Mouse (Mus musculus) thymus, postnatal 0 days (tissue): ENCODE data around the gene Enam. TPM values are rescaled to one million over a fixed set of nuclear protein-coding genes. Genes with fewer than 3 reads are reported as not detected.
"Not testable (repeated sequence)": the region's sequence is repeated elsewhere in the genome, so short reads cannot be mapped to it uniquely, and the experiment has no call there.

Source experiments
- DNase-seq: peaks from one replicate; pipeline ENCODE4 v3.0.0-alpha.2; 2015; ENCODE audit warnings: low spot score
- polyA plus RNA-seq: library from polyadenylated mRNA; unstranded; fragments of >200 nt; fragmentation: Nextera tagmentation; extraction: Ambion mirVana; gene quantifications from 2 replicates; pipeline ENCODE4 v1.2.1, GENCODE M21; 2015

The Enam gene
- polyA plus RNA-seq = 0.05 and 0.07 TPM in 2 replicates

GRCm38 (mm10) chr5:88487675-88488074, at the start of gene Enam:
Enam (plus strand) TSS chr5:88487975.
- no peak for DNase-seq

GRCm38 (mm10) chr5:88455691-88456090, 32.1 kb upstream of the Enam start, which contains the start of gene Ambn:
Ambn (plus strand) TSS chr5:88455991.
- DNase-seq = no peak

GRCm38 (mm10) chr5:88467471-88467870, 20.3 kb upstream of the Enam start:
- DNase-seq = no peak

GRCm38 (mm10) chr5:88468807-88469704, 18.7 kb upstream of the Enam start:
- peak; percentile 32 for DNase-seq

- no peak for DNase-seq
These were observed 1.2 kb downstream of the Enam start for GRCm38 (mm10) chr5:88489004-88489403.

GRCm38 (mm10) chr5:88491111-88491510, 3.3 kb downstream of the Enam start:
- DNase-seq = no peak

- peak; percentile 67 for DNase-seq
These were observed 12.0 kb downstream of the Enam start for GRCm38 (mm10) chr5:88499781-88500180.

- no peak for DNase-seq
These were observed 20.8 kb downstream of the Enam start for GRCm38 (mm10) chr5:88508555-88508954.

GRCm38 (mm10) chr5:88508990-88509389, 21.2 kb downstream of the Enam start:
- DNase-seq = no peak

GRCm38 (mm10) chr5:88519232-88519631, 31.5 kb downstream of the Enam start:
- peak; percentile 57 for DNase-seq

- DNase-seq = no peak
These were observed 39.9 kb downstream of the Enam start, which contains the start of gene Jchain for GRCm38 (mm10) chr5:88527657-88528056. Jchain (minus strand) TSS chr5:88527891.

GRCm38 (mm10) chr5:88530908-88531307, 43.1 kb downstream of the Enam start:
- DNase-seq = no peak

GRCm38 (mm10) chr5:88534697-88535096, 46.9 kb downstream of the Enam start:
- peak; percentile 69 for DNase-seq

- DNase-seq = no peak
These were observed 53.1 kb downstream of the Enam start for GRCm38 (mm10) chr5:88540845-88541244.

- DNase-seq = peak; percentile 56
These were observed 55.0 kb downstream of the Enam start for GRCm38 (mm10) chr5:88542651-88543282.

GRCm38 (mm10) chr5:88544411-88544810, 56.6 kb downstream of the Enam start:
- DNase-seq = not testable (repeated sequence)

GRCm38 (mm10) chr5:88545536-88545935, 57.8 kb downstream of the Enam start:
- no peak for DNase-seq

- peak; percentile 23 for DNase-seq
These were observed 65.7 kb downstream of the Enam start for GRCm38 (mm10) chr5:88553271-88554085.

GRCm38 (mm10) chr5:88554086-88554886, 66.5 kb downstream of the Enam start, which contains the start of gene Utp3:
Utp3 (plus strand) TSS chr5:88554462.
- peak; percentile 99 for DNase-seq
